Mouse (Mus musculus) ES-Bruce4 (cell line): ENCODE data around the gene Prkcq.

ENCODE experiments used
- CTCF ChIP-seq: IDR thresholded peaks from one replicate; pipeline ENCODE4 v1.8.1; 2011; ENCODE audit warnings: low read depth, low read length
- EP300 ChIP-seq: IDR thresholded peaks from 2 replicates; pipeline ENCODE4 v1.6.1; 2011; ENCODE audit warnings: low read depth, low read length; ENCODE audit not compliant: insufficient read depth
- POLR2A ChIP-seq: IDR thresholded peaks from one replicate; pipeline ENCODE4 v1.8.1; 2011; ENCODE audit warnings: low read length; ENCODE audit not compliant: insufficient read depth

GRCm38 (mm10) chr2:11332469-11332868, 160.6 kb downstream of the Prkcq start:
- TF ChIP-seq EP300 (no peak), CTCF (no peak), POLR2A (no peak)
